Mouse (Mus musculus): ENCODE measurements around the gene Tmem86a. TPM values are rescaled to one million over a fixed set of nuclear protein-coding genes. Genes with fewer than 3 reads are reported as not detected.

Tmem86a gene
- total RNA-seq, 2 experiments from 2014 or later = 12.5 to 14.7 TPM

GRCm38 (mm10) chr7:47030517-47031193 lies 19.7 kb upstream of the Tmem86a start:
- TF ChIP-seq CTCF (IDR thresholded peaks at IDR 0.05) = no peak
- intact Hi-C loops (cut with DNase I) = no loop called here
- DNase-seq (ENCODE audit: extremely low spot score in 1 of 2, low spot score in 2 of 2) = no peak
- no peak overlapping the region for H3K4me3 ChIP-seq
- no peak overlapping the region for H3K27ac ChIP-seq

GRCm38 (mm10) chr7:47031371-47031770 lies 19.0 kb upstream of the Tmem86a start:
- TF ChIP-seq CTCF (IDR thresholded peaks at IDR 0.05) = no peak
- intact Hi-C loops (cut with DNase I) = no loop called here
- no peak overlapping the region for H3K27ac ChIP-seq
- no peak overlapping the region for H3K4me3 ChIP-seq
- no peak for DNase-seq (ENCODE audit: extremely low spot score in 1 of 2, low spot score in 2 of 2)

- intact Hi-C loops (cut with DNase I) = no loop called here
- no peak overlapping the region for H3K27ac ChIP-seq
- DNase-seq (ENCODE audit: extremely low spot score in 1 of 2, low spot score in 2 of 2) = no peak
- no peak for TF ChIP-seq CTCF (IDR thresholded peaks at IDR 0.05)
- no peak overlapping the region for H3K4me3 ChIP-seq
Observed at GRCm38 (mm10) chr7:47034785-47035384, 15.5 kb upstream of the Tmem86a start.

GRCm38 (mm10) chr7:47035426-47035825 lies 15.0 kb upstream of the Tmem86a start:
- no peak overlapping the region for H3K4me3 ChIP-seq
- TF ChIP-seq CTCF (IDR thresholded peaks at IDR 0.05) = no peak
- no peak for DNase-seq (ENCODE audit: extremely low spot score in 1 of 2, low spot score in 2 of 2)
- intact Hi-C loops (cut with DNase I) = no loop called here
- no peak overlapping the region for H3K27ac ChIP-seq

- no peak overlapping the region for H3K27ac ChIP-seq
- no peak overlapping the region for H3K4me3 ChIP-seq
- no peak for DNase-seq (ENCODE audit: extremely low spot score in 1 of 2, low spot score in 2 of 2)
- intact Hi-C loops (cut with DNase I) = no loop called here
- TF ChIP-seq CTCF (IDR thresholded peaks at IDR 0.05) = no peak
Observed at GRCm38 (mm10) chr7:47041706-47042105, 8.7 kb upstream of the Tmem86a start.

- Histone ChIP-seq H3K27ac (no peak overlapping the region), H3K4me3 (no peak overlapping the region)
- no peak for TF ChIP-seq CTCF (IDR thresholded peaks at IDR 0.05)
- DNase-seq (ENCODE audit: extremely low spot score in 1 of 2, low spot score in 2 of 2) = no peak
- intact Hi-C loops (cut with DNase I) = no loop called here
Observed at GRCm38 (mm10) chr7:47042121-47042520, 8.3 kb upstream of the Tmem86a start.

- Histone ChIP-seq H3K4me3 (no peak overlapping the region), H3K27ac (no peak overlapping the region)
- intact Hi-C loops (cut with DNase I) = no loop called here
- no peak for TF ChIP-seq CTCF (IDR thresholded peaks at IDR 0.05)
- DNase-seq (ENCODE audit: extremely low spot score in 1 of 2, low spot score in 2 of 2) = no peak
Observed at GRCm38 (mm10) chr7:47042823-47043490, 7.4 kb upstream of the Tmem86a start.

- intact Hi-C loops (cut with DNase I) = loop anchor here (2.0 kb wide), 1 partner anchor 42 kb away; the partner anchor contains the start of gene Spty2d1
- no peak for TF ChIP-seq CTCF (IDR thresholded peaks at IDR 0.05)
Observed at GRCm38 (mm10) chr7:47050766-47051165, 365 bp downstream of the Tmem86a start.

GRCm38 (mm10) chr7:47051404-47052151 lies 1.2 kb downstream of the Tmem86a start:
- no peak for TF ChIP-seq CTCF (IDR thresholded peaks at IDR 0.05)
- peak in 1 of 2 experiments; percentile 47 for DNase-seq (ENCODE audit: extremely low spot score in 1 of 2, low spot score in 2 of 2)
- intact Hi-C loops (cut with DNase I) = loop anchor here (2.0 kb wide), 1 partner anchor 43 kb away; the partner anchor contains the start of gene Spty2d1
- Histone ChIP-seq H3K4me3 (peak overlapping the region; percentile 66), H3K27ac (peak overlapping the region; percentile 97)

More at GRCm38 (mm10) chr7:47050766-47051165, 365 bp downstream of the Tmem86a start:
- Histone ChIP-seq H3K4me3 (peak overlapping the region; percentile 66), H3K27ac (peak overlapping the region; percentile 97)
- peak; percentile 70 to 71 for DNase-seq (ENCODE audit: extremely low spot score in 1 of 2, low spot score in 2 of 2)

GRCm38 (mm10) chr7:47052276-47052675 lies 1.9 kb downstream of the Tmem86a start:
- no peak for TF ChIP-seq CTCF (IDR thresholded peaks at IDR 0.05)
- Histone ChIP-seq H3K27ac (peak overlapping the region; percentile 56; the same call in 1 of the 2 replicates), H3K4me3 (no peak overlapping the region)
- intact Hi-C loops (cut with DNase I) = no loop called here
- DNase-seq (ENCODE audit: extremely low spot score in 1 of 2, low spot score in 2 of 2) = no peak

- no peak for TF ChIP-seq CTCF (IDR thresholded peaks at IDR 0.05)
- H3K27ac ChIP-seq = no peak overlapping the region
- intact Hi-C loops (cut with DNase I) = no loop called here
Observed at GRCm38 (mm10) chr7:47053287-47053686, 2.9 kb downstream of the Tmem86a start.

More at GRCm38 (mm10) chr7:47053287-47053686, 2.9 kb downstream of the Tmem86a start:
- no peak overlapping the region for H3K4me3 ChIP-seq
- DNase-seq (ENCODE audit: extremely low spot score in 1 of 2, low spot score in 2 of 2) = no peak
